Comparison of ENCODE assay signal across 13 mouse cellular contexts in the genomic region with DNA sequence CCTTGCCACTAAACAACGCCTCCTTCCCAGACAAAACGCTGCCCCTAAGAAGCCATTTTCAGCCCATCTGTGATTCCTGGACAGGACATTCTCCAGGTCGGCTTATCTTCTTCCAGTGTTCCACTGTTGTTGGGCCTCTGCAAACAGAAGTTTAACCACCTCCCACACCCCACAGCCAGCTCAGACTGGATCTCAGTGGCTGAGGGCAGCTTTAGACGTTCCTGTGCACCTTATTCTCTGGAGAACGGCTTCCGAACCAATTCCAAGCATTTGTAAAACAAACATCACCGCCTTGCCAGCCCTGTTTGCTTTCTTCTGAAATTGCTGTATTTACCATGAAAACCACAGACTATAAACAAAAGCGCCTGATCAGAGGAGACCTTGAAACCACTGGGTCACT. TPM values are rescaled to one million over a fixed set of nuclear protein-coding genes. Genes with fewer than 3 reads are reported as not detected.
DNase-seq lines count a peak whose midpoint lies in the region; ATAC-seq and TF ChIP-seq lines count a peak whose summit lies in the region.
"Had no signal": no experiment of that assay in that cellular context is flagged by ENCODE, and none has a peak within 500 bp of the region (broad histone marks: within the 10 kb centered on the region; RNA-seq: fewer than 3 reads in every experiment).

No protein-coding gene starts in this region.

- H3K4me2 ChIP-seq in intestine, embryonic 14.5 days (ENCODE audit: low read length), result no peak overlapping the region
- H3K4me2 ChIP-seq: heart, embryonic 15.5 days; limb, embryonic 15.5 days had no signal

- no peaks in the 10 kb centered on the region for H3K9me3 ChIP-seq in intestine, embryonic 14.5 days (ENCODE audit: control insufficient read depth, low read length)
- no peaks in the 10 kb centered on the region for H3K9me3 ChIP-seq in midbrain, embryonic 10.5 days (replicated peaks)
- H3K9me3 ChIP-seq: heart, embryonic 15.5 days; limb, embryonic 15.5 days had no signal

- ATAC-seq in intestine, embryonic 14.5 days (replicated peaks; ENCODE audit: low FRiP score, low TSS enrichment, low read depth), result peak; percentile 75
- ATAC-seq: activated CD4-positive, CD25-positive, alpha-beta regulatory T cell, adult 4 months; liver, postnatal 0 days had no signal

- DNase-seq in thymus, adult 2 months, result no peak
- DNase-seq in thymus, postnatal 14 days, result no peak
- DNase-seq in intestine, embryonic 14.5 days (ENCODE audit: low spot score), result peak; percentile 61
- DNase-seq in kidney, postnatal 25 days, result peak; percentile 47 to 70
- DNase-seq in frontal cortex, postnatal 14 days (ENCODE audit: low spot score in 2 of 2), result no peak
- DNase-seq in ovary, postnatal 10 days (ENCODE audit: low spot score), result no peak
- DNase-seq in midbrain, embryonic 10.5 days (ENCODE audit: low spot score), result no peak
- DNase-seq: cerebellum, postnatal 10 days; liver, postnatal 0 days; thymus, postnatal 36 days had no signal

- peaks cover 47% of the 10 kb centered on the region for H3K4me1 ChIP-seq in thymus, adult 2 months (replicated peaks; ENCODE audit: control insufficient read depth, insufficient read depth, low read length)
- H3K4me1 ChIP-seq in intestine, embryonic 14.5 days (replicated peaks; ENCODE audit: control insufficient read depth, insufficient read depth, low read length), result 0 out of 2 replicates have a peak, but pooled peaks cover 6% of the 10 kb centered on the region
- H3K4me1 ChIP-seq in midbrain, embryonic 10.5 days, result peaks cover 17% of the 10 kb centered on the region
- H3K4me1 ChIP-seq: limb, embryonic 15.5 days had no signal

- H3K4me3 ChIP-seq in thymus, adult 2 months (ENCODE audit: control insufficient read depth, insufficient read depth, low read length), result no peak overlapping the region
- no peak overlapping the region for H3K4me3 ChIP-seq in intestine, embryonic 14.5 days (ENCODE audit: low read depth, low read length)
- no peak overlapping the region for H3K4me3 ChIP-seq in midbrain, embryonic 10.5 days
- H3K4me3 ChIP-seq: heart, embryonic 15.5 days; limb, embryonic 15.5 days had no signal

- no peak for TF ChIP-seq POLR2A in thymus, adult 2 months (IDR thresholded peaks at IDR 0.05; ENCODE audit: control insufficient read depth, extremely low read depth, insufficient read depth, low read length, poor library complexity)

- no peak for TF ChIP-seq CTCF in thymus, adult 2 months (IDR thresholded peaks at IDR 0.05; ENCODE audit: borderline replicate concordance, control insufficient read depth, extremely low read depth, insufficient read depth, low read length, poor library complexity)

- peak overlapping the region; percentile 68; the same call in 1 of the 2 replicates for H3K27ac ChIP-seq in thymus, adult 2 months (ENCODE audit: control insufficient read depth, insufficient read depth, low read length)
- peak overlapping the region; percentile 47; the same call in 1 of the 2 replicates for H3K27ac ChIP-seq in intestine, embryonic 14.5 days (ENCODE audit: low read depth)
- no peak overlapping the region for H3K27ac ChIP-seq in midbrain, embryonic 10.5 days (replicated peaks)
- H3K27ac ChIP-seq: heart, embryonic 15.5 days; limb, embryonic 15.5 days had no signal

- peaks cover 6% of the 10 kb centered on the region; the same call in 1 of the 2 replicates for H3K36me3 ChIP-seq in thymus, adult 2 months (ENCODE audit: control insufficient read depth, insufficient read depth, low read length)
- H3K36me3 ChIP-seq in intestine, embryonic 14.5 days (ENCODE audit: control insufficient read depth, insufficient read depth, low read length), result no peaks in the 10 kb centered on the region
- no peaks in the 10 kb centered on the region for H3K36me3 ChIP-seq in midbrain, embryonic 10.5 days
- H3K36me3 ChIP-seq: limb, embryonic 15.5 days had no signal

- H3K9ac ChIP-seq in intestine, embryonic 14.5 days (ENCODE audit: low read length), result no peak overlapping the region
- H3K9ac ChIP-seq: heart, embryonic 15.5 days; limb, embryonic 15.5 days; liver, postnatal 0 days had no signal

- H3K27me3 ChIP-seq in thymus, adult 2 months (ENCODE audit: control insufficient read depth, insufficient read depth, low read length), result no peaks in the 10 kb centered on the region
- H3K27me3 ChIP-seq in intestine, embryonic 14.5 days (replicated peaks; ENCODE audit: control insufficient read depth, insufficient read depth, low read length), result no peaks in the 10 kb centered on the region
- no peaks in the 10 kb centered on the region for H3K27me3 ChIP-seq in midbrain, embryonic 10.5 days (ENCODE audit: low read depth, poor library complexity, severe bottlenecking)
- H3K27me3 ChIP-seq: heart, embryonic 15.5 days; limb, embryonic 15.5 days had no signal

- WGBS in thymus, adult 2 months, result 41% methylated on average over 8 of the region's 8 CpGs
- WGBS in intestine, embryonic 14.5 days, result 38% methylated on average over 8 of the region's 8 CpGs
- 80% methylated on average over 8 of the region's 8 CpGs for WGBS in midbrain, embryonic 10.5 days

RNA-seq across cellular contexts. Expression of a gene that starts 41.1 kb away (rescaled TPM):
- polyA plus RNA-seq in thymus, adult 2 months (2012; rRNA removed), result 60.3 and 61.8 TPM in 2 replicates
- polyA plus RNA-seq in intestine, embryonic 14.5 days (2014; fragmentation: Nextera tagmentation; extraction: Ambion mirVana), result 7.6 and 8.1 TPM in 2 replicates
- polyA plus RNA-seq in midbrain, embryonic 10.5 days (2016; fragmentation: Nextera tagmentation; extraction: Ambion mirVana), result 4.4 and 5.2 TPM in 2 replicates

Comparison
In these comparisons a context has a peak if more than half of its experiments do, and no peak if none do; other contexts are left out.
1. DNase-seq: peak in intestine, embryonic 14.5 days (single experiment) and kidney, postnatal 25 days (2 of 2); none in thymus, adult 2 months (single experiment), thymus, postnatal 14 days (single experiment), frontal cortex, postnatal 14 days (0 of 2), ovary, postnatal 10 days (single experiment) and midbrain, embryonic 10.5 days (single experiment).